Mouse (Mus musculus): ENCODE results near the gene Bad.

Bad gene

DNA sequence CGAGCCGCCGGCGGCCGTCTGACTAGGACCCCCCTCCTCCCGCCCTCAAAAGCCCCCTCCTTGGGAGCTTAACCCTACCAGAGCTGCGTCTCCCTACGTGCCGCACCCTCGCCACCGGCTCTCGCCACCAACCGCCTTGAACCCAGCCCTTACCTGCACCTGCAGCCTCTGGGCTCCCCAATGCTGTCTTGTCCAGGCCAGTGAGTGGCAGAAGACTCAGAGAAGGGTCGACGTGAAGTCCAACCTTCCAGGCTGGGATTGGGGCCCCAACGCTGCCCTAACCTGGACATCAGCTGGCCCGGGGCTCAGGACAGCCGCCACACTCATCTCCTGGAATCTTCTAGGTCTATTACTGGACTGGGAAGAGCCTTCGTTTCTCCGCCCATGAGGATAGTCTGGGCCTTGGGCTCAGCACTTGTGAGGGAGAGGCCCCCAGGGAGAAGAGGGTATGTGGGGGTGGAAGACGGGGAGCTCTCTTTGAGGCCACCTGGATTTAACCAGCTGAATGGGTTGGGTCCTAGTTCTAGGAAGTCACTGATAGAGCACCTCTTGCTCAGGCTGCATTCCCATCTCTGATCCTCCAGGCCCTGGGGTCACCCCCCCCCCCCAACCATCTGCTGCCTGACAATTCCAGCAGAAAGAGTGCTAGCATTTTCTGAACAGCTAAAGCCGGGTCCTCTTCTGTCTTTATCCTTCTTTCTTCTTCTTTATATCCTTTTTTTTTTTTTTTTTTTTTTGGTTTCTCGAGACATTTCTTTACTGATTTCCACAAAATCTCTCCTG, 7.3 kb upstream of the Bad start, which contains the start of gene Kcnk4:
Gene Kcnk4 (minus strand): TSS at position 321 of the 783 bp plus-strand sequence.
- DNase-seq (ENCODE audit: extremely low read depth, low read depth), result no peak

DNA sequence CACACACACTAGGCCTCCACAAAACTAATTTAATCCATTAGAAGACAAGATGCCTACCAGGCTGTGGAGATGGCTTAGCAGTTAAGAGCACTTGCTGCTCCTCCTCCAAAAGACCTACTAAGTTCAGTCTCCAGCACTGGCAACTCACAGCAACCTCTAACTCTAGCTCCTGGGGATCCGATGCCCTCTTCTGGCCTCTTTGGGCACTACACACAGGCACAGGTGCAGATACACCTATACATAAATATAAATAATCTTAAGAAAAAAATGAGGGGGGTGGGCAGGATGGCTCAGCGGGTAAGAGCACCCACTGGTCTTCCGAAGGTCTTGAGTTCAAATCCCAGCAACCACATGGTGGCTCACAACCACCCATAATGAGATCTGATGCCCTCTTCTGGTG, 5.4 kb upstream of the Bad start:
- no peak for DNase-seq (ENCODE audit: extremely low read depth, low read depth)

DNA sequence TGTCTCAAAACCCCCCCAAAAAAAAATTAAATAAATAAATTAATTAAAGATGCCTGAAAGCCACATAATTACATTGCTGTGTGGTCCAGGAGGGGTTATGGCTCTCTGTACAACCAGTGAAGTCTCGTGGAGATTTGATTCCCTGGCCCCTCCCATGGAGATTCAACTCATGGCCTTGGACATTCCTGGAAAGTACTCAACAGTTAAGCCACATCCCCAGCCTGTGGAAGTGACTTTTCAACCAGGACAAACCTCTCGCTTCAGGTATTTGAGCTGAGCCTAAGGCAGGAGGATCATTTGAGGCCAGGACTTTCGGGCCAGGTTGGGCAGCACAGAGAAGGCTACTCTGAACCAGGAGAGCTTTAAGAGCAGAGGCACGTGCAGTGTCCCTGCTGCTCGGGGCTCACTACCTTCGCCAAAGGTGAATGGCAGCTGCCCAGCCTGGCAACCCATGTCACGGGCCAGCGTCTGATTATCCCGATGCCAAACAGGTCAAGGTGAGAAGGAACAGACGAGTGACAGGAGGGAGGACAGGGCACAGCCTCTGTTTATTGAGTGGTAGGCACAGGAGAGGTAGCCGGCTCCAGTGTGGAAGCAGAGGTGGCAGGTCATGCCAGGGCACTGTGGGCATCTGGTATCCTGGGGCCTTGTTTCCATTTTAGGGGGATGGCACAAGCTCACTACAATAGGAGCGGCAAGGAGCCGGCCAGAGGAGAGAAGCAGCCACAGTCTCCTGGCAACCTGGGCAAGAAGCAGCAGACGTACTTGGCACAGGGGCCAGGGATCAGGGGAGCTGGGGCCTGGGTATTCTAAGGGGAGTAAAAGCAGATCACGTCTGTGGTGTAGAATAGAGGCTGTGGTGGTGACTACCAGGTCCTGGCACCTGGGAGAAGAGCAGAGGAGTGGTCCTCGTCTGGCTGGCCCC, 3.9 kb upstream of the Bad start:
- no peak for DNase-seq (ENCODE audit: extremely low read depth, low read depth)

DNA sequence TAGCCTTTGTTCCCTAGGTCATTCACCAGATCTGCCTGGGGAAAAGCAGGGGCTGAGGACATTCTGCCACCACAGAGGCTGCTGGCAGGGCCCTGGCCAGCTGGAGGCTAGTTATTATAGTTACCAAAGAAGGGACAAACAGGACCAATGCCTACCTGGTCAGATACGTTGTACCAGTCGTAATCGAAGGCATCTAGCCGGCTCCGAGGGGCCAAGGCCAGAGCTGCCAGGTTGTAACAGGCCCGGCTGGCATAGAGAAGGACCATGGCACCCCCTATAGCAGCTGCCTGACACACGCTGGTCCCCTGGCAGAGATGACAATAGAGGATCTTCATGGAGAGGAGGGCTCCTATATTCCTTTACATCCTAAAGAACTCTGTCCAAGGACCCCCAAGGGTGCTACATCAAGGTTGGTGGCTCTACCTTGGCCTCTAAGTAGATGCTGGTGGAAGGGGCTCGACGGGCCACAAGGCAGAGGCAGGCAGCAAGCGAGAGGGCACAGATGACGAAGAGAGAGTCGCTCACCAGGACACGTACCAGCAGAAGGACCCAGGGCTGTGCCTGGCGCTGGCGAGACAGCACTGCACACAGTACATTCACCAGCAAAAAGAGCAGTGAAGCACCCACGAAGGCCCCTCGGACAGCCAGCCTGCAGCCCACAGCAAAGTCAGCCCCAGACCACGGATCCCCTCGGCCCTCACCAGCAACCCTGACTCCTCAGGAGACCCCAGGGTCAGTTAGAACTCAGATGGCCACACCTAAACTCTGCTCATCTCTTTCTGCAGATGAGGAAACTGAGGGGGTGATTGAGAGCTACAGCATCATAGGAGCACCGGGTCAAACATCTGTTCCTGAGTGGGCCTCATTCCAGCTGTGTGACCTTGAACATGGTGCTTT, 2.3 kb upstream of the Bad start:
- DNase-seq (ENCODE audit: extremely low read depth, low read depth), result no peak

DNA sequence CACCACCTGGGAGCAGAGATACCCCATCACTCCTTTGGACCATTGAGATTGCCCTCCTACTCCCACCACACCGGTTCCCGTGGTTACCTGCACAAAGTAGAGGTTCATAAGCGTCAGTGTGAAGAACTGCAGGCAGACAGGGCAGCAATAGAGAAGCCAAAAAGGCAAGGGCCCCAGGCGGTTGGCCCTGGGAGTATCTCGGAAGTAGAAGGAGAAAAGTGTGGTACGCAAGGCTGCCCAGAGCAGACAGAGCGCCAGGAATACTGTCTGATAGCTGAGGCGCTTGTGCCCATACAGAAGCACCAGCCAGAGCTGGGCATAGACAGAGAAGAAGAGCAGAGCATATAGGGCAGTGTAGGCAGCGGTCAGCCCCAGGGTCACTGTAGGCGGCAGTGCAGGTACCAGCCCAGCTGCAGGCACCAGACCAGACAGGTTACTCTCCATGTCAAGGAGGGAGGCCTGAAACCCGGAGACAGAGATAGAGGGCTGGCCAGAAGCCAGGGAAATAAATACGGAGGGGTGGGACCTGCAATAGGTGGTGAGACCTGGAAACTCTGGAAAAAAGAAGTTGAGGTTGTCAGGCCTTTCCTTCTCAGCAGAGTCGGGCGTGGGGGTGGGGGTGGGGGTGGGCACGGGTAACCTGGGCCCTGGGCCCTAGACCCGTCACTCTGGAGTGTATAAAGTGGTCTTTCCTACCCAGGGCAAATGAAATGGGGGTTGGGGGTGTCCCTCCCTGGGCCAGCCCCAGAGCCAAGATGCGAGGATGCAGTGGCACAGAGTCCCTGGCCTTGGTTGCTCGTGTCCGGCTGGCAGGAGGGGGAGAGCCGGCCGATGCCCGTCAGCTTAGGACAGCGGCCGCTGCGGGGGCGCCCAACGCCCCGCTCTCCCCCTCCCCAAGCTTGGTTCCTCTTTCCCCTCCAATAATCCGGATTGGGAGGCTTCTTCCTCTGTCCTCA, 987 bp upstream of the Bad start:
- no peak for DNase-seq (ENCODE audit: extremely low read depth, low read depth)

DNA sequence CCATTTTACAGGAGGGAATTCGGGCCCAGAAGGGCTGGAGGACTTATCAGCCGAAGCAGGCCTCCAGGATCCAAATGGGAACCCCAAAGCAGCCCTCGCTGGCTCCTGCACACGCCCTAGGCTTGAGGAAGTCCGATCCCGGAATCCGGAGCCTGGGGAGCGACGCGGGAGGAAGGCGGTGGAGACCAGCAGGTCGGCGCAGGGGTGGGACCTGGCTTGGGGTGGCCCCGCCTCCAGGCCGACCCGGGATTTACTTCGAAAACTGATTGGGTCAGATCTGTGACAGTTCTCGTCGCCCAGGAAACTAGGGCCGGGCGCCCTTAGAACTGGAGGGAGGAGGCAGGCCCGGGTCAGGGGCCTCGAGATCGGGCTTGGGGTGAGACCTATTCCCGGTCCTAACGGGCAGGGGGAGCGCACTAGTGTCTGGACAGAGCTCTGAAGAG, 609 bp downstream of the Bad start, which contains the start of gene Gpr137:
Gene Gpr137 (minus strand): TSS at position 232 of the 443 bp plus-strand sequence.
- peak; percentile 84 for DNase-seq (ENCODE audit: extremely low read depth, low read depth)

DNA sequence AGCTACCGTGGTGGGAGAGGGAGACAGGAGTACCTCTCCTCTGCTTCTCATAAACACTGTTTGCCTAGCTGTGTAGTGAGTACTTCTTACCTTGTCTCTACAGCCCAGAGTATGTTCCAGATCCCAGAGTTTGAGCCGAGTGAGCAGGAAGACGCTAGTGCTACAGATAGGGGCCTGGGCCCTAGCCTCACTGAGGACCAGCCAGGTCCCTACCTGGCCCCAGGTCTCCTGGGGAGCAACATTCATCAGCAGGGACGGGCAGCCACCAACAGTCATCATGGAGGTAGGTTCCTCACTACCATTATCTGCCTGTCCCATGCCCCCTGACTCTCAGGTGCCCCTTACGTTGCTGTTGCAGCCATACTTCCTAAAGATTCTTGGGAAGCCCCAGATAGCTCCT, 1.1 kb downstream of the Bad start:
- no peak for DNase-seq (ENCODE audit: extremely low read depth, low read depth)

DNA sequence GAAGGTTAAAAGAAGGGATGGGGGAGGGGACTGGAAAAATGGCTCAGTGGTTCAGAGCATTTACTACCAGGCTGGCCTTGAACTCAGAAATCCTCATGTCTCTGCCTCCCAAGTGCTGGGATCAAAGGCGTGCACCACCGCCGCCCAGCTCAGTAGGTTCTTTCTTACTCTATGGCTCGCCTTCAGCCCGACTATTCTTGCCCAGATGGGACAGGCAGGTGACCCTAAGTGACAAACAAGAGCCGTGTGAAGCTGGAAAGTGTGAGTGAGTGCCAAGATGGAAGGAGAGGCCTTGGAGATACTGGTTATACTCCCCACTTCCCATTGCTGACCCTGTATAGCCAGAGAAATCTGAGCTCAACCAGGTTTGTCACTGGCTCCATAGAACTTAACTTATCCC, 2.0 kb downstream of the Bad start:
- DNase-seq (ENCODE audit: extremely low read depth, low read depth), result no peak

DNA sequence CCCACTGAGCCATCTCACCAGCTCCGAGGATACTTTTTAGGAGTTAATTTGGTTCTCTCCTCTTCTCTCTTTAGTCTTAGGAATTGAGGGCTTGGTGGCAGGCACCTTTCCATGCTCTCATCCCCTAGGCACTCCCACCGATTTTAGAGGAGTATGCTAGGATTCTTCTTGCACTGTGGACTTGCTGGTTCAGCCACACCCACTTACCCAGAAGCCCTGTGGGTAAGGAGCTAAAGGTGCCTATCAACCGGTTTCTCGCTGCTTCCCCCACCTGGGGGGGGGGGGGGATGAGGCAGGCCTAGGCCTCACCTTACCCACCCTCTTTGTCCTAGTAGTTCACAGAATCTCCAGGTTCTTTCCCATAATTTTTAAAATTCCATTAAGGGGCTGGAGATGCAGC, 6.1 kb downstream of the Bad start:
- DNase-seq (ENCODE audit: extremely low read depth, low read depth), result no peak

DNA sequence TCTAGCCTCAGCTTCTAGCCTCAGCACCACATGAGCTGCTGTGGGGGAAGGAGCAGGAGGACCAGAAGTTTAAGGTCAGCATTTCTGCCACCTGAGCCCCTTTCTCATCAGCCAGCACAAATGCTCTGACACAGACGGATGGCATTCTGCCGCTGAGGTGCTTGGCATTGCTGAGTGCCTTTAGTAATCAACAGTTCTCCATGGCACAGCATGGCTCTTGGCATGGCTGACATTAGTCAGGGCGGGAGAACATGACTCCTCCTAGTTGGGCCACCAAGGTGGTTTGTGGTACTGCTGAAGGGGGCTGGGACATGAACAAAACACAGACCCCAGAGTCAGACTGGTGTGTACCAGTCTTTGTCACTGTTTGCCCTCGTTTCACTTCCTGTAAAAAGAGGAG, 6.5 kb downstream of the Bad start:
- DNase-seq (ENCODE audit: extremely low read depth, low read depth), result no peak

DNA sequence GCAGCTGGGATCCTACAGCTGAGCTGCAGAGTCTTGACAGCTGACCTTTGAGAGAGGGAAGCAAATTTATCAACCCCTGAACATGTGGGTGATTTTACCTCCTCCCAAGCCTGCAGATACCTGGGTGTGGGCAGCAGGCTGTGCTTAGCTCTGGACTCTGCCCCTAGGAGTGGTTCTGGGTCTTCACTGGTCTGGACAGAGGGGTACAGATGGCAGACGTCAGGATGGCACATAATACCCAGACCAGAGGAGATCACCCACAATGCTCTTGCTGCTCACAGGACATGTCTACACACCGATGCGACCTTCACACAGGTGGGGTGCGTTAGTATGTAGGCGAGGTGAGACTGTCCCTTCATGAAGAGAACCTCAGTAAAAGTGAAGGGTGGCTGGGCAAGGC, 7.9 kb downstream of the Bad start:
- DNase-seq (ENCODE audit: extremely low read depth, low read depth), result no peak

DNA sequence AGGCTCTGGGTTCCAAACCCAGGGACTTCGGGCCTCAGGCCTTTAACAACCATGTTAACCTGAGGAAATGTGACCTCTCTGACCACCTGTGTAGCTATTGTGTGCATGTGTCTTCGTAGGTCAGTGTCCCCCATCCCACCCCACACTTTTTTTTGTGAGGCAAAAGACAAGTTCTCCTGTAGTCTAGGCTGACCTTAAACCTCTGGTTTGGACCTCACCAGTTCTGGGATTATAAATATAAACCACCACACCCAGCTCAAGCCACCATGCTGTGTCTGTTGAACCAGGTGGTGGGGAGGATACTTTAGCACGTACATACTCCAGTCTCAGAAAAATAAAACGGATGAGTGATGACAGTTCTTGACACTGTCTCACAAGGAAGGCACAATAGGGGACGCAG, 8.3 kb downstream of the Bad start:
- DNase-seq (ENCODE audit: extremely low read depth, low read depth), result no peak

DNA sequence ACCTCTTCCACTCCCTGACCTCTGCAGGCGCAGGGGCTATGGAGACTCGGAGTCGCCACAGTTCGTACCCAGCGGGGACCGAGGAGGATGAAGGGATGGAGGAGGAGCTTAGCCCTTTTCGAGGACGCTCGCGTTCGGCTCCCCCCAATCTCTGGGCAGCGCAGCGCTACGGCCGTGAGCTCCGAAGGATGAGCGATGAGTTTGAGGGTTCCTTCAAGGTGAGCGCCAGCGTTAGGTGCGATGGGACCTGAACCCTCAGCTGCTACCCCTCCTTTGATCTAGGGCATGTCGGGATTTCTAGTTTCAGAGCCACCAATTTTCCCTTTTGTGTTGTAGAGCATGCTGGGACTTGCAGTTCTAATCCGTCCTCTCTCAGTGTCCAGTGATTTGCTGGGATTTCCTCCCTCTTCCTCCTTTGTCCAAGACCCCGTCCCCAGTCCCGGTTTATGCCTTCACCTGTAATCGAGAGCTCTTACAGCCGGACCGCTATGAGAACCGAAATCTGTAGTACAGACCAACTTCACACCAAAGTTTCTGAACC, 9.0 kb downstream of the Bad start:
- no peak for DNase-seq (ENCODE audit: extremely low read depth, low read depth)

DNA sequence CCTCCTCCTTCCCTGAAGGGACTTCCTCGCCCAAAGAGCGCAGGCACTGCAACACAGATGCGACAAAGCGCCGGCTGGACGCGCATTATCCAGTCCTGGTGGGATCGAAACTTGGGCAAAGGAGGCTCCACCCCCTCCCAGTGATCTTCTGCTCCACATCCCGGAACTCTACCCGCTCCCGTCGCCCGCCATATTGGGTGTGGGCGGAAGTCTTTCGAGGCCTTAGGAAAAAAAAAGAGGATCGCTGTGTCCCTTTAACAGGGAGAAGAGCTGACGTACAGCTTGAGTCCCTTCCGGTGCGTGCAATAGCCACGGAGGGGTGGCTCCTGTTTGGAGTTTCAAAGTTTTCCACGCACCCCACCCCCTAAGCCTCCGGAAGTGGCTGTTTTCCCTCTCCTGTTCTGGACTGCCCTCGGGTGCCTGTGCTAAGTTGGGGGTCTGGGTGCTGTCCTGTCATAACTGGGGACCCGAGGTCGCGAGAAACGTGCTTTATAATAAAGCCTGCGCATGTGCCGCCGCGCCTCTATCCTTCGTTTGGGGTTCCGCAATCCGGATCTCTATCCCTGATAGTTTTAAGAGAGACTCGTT, 9.8 kb downstream of the Bad start:
- peak; percentile 86 for DNase-seq (ENCODE audit: extremely low read depth, low read depth)

DNA sequence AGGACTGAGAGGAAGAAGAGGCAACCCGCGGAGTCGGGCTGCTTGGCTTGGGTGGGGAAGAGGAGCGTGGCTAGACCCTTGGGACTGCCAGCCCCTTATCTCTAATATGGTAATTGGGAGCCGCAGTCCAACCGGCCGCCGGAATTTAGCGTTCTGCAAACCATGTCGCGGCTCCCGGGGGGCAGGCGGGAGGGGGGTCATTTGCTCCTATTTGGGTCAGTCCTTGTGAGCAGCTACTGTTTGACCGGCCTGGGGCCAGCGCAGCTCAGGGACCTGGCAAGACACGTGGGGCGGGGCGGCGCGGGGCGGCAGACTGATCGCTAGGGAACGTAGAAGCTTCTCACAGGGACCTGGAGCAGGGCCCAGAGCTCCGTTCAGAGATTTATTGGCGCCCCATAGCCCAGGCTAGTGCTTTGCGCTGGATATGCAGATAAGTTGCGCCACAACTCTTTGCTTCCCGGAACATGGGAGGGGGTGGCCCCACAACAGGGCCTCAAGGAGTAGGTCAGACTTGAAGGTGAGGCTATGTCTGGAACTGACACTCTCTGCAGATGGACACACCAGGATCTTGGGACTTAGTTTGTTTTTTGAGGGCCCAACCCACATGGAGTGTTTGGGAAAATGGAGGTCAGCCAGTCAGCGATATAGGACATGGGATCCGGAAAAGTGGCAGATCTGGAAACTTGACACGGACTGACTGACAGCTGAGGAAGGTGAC, 10.5 kb downstream of the Bad start:
- DNase-seq (ENCODE audit: extremely low read depth, low read depth), result no peak

DNA sequence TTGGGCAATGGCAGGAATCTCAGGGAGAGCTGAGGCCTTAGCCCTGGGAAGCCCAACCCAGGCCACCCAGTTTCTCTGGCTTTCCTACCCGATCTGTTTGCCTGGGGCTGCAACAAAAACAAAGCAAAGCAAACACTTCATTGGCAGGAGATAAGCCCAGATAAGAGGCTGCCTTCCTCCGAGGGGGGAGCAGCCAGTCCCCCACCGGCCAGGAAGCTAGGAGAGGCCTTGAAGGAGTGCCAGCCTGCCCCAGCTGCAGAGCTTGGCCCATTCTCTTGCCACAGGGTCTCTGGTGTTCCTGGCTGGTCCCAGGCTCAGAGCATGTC, 11.0 kb downstream of the Bad start:
- no peak for DNase-seq (ENCODE audit: extremely low read depth, low read depth)

DNA sequence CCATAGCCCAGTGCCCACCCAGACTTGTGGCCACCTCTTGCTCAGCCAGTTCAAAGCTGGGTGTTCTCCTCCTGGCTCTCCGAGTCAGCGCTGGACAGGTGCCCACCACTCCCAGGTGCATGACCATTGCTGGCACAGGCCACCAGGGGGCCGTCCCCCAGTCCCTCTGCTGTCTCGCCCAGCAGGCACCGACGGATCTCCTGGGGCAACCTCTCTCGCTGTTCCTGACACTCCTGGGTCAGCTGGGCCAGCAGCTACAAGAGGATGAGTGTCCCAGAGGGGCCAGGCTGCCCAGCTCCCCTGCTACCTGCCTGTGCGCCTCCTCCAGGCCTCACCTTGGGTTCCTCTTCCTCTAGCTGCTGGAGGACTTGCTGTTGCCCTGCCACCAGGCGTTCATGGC, 12.4 kb downstream of the Bad start:
- no peak for DNase-seq (ENCODE audit: extremely low read depth, low read depth)

DNA sequence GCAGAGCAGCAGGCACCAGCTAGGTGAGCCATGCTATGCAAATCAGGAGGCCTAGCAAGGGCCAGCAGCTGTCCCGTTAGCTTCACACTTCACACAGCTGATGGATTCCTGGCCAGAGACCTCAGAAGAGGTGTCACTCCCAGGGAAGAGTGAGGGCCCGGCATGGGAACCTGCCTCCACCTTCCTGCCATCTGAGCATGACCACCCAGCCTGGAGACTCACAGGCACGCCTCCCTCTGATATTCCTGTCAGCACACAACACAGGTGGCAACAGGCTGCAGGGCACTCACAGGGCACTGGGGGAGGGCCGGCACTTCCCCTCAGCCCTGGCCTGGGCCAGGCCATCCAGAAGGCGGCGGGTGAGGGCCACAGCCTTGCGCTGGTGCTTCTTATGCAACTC, 13.8 kb downstream of the Bad start:
- DNase-seq (ENCODE audit: extremely low read depth, low read depth), result no peak

DNA sequence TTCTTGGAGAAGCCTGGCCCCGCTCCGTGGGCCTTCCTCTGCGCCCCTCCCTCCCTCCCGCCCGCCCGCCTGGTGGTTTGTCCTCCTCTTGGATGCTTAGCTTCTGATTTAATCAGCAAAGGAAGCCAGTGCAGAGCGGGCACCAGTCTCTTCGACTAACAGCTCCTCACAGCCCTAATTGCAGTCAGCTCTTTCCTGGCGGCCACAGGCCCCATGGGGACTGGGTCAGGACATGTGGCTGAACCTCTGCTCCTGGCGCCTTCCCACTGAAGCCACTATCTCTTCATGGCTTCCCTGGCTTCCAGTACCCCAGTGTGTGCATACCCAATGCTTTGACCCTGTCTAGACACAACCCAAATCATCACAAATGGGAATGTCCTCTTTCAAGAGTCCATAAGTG, 14.8 kb downstream of the Bad start:
- DNase-seq (ENCODE audit: extremely low read depth, low read depth), result no peak
